Mouse (Mus musculus): ENCODE data around the gene Ppp1r1a. TPM values are rescaled to one million over a fixed set of nuclear protein-coding genes. Genes with fewer than 3 reads are reported as not detected.

The Ppp1r1a gene
- polyA plus RNA-seq, 1 experiment from 2014 or later, result 11.6 TPM

DNA sequence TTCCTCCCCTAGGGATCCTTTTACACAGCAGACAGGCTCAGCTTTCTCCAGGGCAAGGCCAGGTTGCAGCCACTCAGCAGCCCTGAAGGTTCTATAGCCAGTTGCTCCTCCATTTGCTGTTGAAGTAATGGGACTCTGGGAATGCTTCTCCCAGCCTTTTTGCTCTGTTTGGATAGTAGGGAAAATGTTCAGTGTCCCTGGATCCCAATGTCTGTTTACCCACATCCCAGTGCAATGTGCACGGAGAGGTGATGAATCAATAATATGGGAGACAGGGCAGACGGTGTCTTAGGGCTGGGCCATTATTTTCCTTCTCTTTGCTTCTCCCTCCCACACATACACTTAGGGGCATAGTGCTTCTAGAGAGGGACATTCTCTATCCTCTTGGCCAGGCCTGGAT is 1.5 kb upstream of the Ppp1r1a start:
- Histone ChIP-seq H3K4me3 (ENCODE audit: low read depth, low read length) (no peak overlapping the region), H3K27me3 (replicated peaks; ENCODE audit: control insufficient read depth, insufficient read depth, low read length) (peaks cover 21% of the 10 kb centered on the region; the same call in 1 of the 2 replicates), H3K9ac (ENCODE audit: low read length) (no peak overlapping the region), H3K4me2 (ENCODE audit: low read length) (no peak overlapping the region), H3K9me3 (ENCODE audit: control insufficient read depth, low read length) (no peaks in the 10 kb centered on the region), H3K27ac (ENCODE audit: low read depth) (no peak overlapping the region), H3K4me1 (replicated peaks; ENCODE audit: control insufficient read depth, insufficient read depth, low read length) (0 out of 2 replicates have a peak, but pooled peaks cover 2% of the 10 kb centered on the region), H3K36me3 (ENCODE audit: control insufficient read depth, insufficient read depth, low read length) (no peaks in the 10 kb centered on the region)
- 28% methylated on average over 2 of the region's 2 CpGs for WGBS
- DNase-seq (ENCODE audit: low spot score), result no peak
- ATAC-seq (replicated peaks; ENCODE audit: low FRiP score, low TSS enrichment, low read depth), result no peak

GRCm38 (mm10) chr15:103537011-103537821 is 587 bp downstream of the Ppp1r1a start:
- H3K9me3 ChIP-seq (ENCODE audit: control insufficient read depth, low read length), result no peaks in the 10 kb centered on the region
- peak overlapping the region; percentile 51 for H3K9ac ChIP-seq (ENCODE audit: low read length)
- peak overlapping the region; percentile 57 for H3K4me3 ChIP-seq (ENCODE audit: low read depth, low read length)
- H3K4me2 ChIP-seq (ENCODE audit: low read length), result peak overlapping the region; percentile 98
- peaks cover 21% of the 10 kb centered on the region; the same call in 1 of the 2 replicates for H3K27me3 ChIP-seq (replicated peaks; ENCODE audit: control insufficient read depth, insufficient read depth, low read length)
- WGBS, result 5% methylated on average over 28 of the region's 37 CpGs
- no peaks in the 10 kb centered on the region for H3K36me3 ChIP-seq (ENCODE audit: control insufficient read depth, insufficient read depth, low read length)
- ATAC-seq (replicated peaks; ENCODE audit: low FRiP score, low TSS enrichment, low read depth) (peak; percentile 48), DNase-seq (ENCODE audit: low spot score) (no peak)
- no peak overlapping the region for H3K27ac ChIP-seq (ENCODE audit: low read depth)
- H3K4me1 ChIP-seq (replicated peaks; ENCODE audit: control insufficient read depth, insufficient read depth, low read length), result 0 out of 2 replicates have a peak, but pooled peaks cover 2% of the 10 kb centered on the region

DNA sequence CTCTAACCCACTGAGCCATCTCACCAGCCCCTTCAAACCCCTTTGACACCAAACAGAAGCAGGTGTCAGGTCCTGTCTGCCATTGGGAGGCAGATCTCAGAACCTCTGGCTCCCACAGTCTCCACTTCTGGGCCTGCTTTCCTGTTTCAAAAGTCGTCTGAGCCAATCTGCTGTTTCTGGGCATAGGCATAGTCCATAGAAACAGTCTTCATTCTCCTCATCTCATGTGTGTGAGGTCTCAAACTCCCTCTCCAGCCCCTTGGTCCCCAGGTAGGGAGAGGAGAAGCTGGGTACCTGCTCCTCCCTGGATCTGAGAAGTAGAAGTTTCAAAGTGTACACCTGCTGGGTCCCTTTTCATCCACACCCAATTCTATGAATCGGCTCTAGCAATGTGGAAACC is 1.3 kb downstream of the Ppp1r1a start:
- H3K4me2 ChIP-seq (ENCODE audit: low read length), result peak overlapping the region; percentile 98; the same call in 1 of the 2 replicates
- 36% methylated on average over 2 of the region's 2 CpGs for WGBS

DNA sequence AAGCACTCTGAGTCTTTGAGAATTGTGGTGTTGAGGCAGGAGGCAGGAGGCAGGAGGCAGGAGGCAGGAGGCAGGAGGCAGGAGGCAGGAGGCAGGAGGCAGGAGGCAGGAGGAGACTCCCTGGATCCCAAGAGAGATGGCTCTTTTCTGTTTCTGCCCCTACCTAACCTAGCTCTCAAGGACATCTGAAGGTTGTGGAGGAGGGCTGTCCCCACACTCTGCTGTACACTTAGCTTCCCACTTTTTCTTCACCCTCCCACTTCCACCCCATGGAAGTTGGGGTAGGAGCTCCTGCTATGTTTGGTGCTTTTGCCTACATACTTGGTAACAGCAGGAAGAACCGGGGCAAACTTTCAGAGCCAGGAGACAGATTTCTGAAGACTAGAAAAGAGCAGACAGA is 2.0 kb downstream of the Ppp1r1a start:
- DNase-seq (ENCODE audit: low spot score) (no peak), ATAC-seq (replicated peaks; ENCODE audit: low FRiP score, low TSS enrichment, low read depth) (no peak)
- WGBS, result 68% methylated on average over 1 of the region's 1 CpGs
- H3K9ac ChIP-seq (ENCODE audit: low read length), result no peak overlapping the region
- H3K4me3 ChIP-seq (ENCODE audit: low read depth, low read length), result no peak overlapping the region
- H3K4me1 ChIP-seq (replicated peaks; ENCODE audit: control insufficient read depth, insufficient read depth, low read length), result 0 out of 2 replicates have a peak, but pooled peaks cover 2% of the 10 kb centered on the region
- H3K27me3 ChIP-seq (replicated peaks; ENCODE audit: control insufficient read depth, insufficient read depth, low read length), result peaks cover 21% of the 10 kb centered on the region; the same call in 1 of the 2 replicates
- no peak overlapping the region for H3K4me2 ChIP-seq (ENCODE audit: low read length)
- no peaks in the 10 kb centered on the region for H3K36me3 ChIP-seq (ENCODE audit: control insufficient read depth, insufficient read depth, low read length)
- no peaks in the 10 kb centered on the region for H3K9me3 ChIP-seq (ENCODE audit: control insufficient read depth, low read length)
- H3K27ac ChIP-seq (ENCODE audit: low read depth), result no peak overlapping the region

More for the DNA sequence above, 1.3 kb downstream of the Ppp1r1a start:
- Histone ChIP-seq H3K4me3 (ENCODE audit: low read depth, low read length) (no peak overlapping the region; the same call in 1 of the 2 replicates), H3K36me3 (ENCODE audit: control insufficient read depth, insufficient read depth, low read length) (no peaks in the 10 kb centered on the region), H3K9ac (ENCODE audit: low read length) (no peak overlapping the region), H3K27ac (ENCODE audit: low read depth) (no peak overlapping the region), H3K4me1 (replicated peaks; ENCODE audit: control insufficient read depth, insufficient read depth, low read length) (0 out of 2 replicates have a peak, but pooled peaks cover 2% of the 10 kb centered on the region), H3K9me3 (ENCODE audit: control insufficient read depth, low read length) (no peaks in the 10 kb centered on the region), H3K27me3 (replicated peaks; ENCODE audit: control insufficient read depth, insufficient read depth, low read length) (peaks cover 21% of the 10 kb centered on the region; the same call in 1 of the 2 replicates)
- DNase-seq (ENCODE audit: low spot score), result no peak
- ATAC-seq (replicated peaks; ENCODE audit: low FRiP score, low TSS enrichment, low read depth), result no peak

- no peak for ATAC-seq (replicated peaks; ENCODE audit: low FRiP score, low TSS enrichment, low read depth)
- H3K27me3 ChIP-seq (replicated peaks; ENCODE audit: control insufficient read depth, insufficient read depth, low read length), result peaks cover 21% of the 10 kb centered on the region; the same call in 1 of the 2 replicates
- H3K9ac ChIP-seq (ENCODE audit: low read length), result no peak overlapping the region
- DNase-seq (ENCODE audit: low spot score), result no peak
- H3K9me3 ChIP-seq (ENCODE audit: control insufficient read depth, low read length), result no peaks in the 10 kb centered on the region
- no peak overlapping the region for H3K4me2 ChIP-seq (ENCODE audit: low read length)
- 83% methylated on average over 2 of the region's 2 CpGs for WGBS
- H3K36me3 ChIP-seq (ENCODE audit: control insufficient read depth, insufficient read depth, low read length), result no peaks in the 10 kb centered on the region
- H3K4me1 ChIP-seq (replicated peaks; ENCODE audit: control insufficient read depth, insufficient read depth, low read length), result 0 out of 2 replicates have a peak, but pooled peaks cover 2% of the 10 kb centered on the region
- H3K27ac ChIP-seq (ENCODE audit: low read depth), result no peak overlapping the region
- H3K4me3 ChIP-seq (ENCODE audit: low read depth, low read length), result no peak overlapping the region
These were observed 2.8 kb downstream of the Ppp1r1a start for GRCm38 (mm10) chr15:103535030-103535429.

DNA sequence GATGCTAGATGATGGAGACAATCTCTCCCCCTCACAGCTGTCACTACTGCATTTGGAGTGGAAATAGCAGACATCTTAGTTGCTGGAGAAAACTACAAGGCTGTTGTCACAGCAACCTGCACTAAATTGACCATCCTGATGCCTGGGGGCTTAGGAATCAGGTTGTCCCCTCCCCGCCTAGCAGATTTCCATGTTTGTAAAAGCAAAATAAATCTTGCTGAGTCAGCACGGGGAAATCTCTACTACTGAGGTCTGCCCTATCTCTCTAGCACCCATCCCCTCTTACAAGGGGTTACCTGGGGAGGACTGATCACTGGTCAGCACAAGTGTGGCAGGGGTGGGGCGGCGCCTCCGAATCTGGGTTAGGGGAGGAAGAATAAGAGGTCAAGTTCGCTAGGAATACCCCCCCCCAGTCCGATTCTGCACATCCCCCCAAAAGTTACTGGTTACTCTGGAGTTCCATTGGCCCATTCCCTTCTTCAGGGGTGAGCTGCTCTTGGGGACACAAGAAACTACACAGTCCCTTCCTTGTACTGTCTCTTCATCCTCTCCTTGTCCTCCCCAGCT is 3.7 kb downstream of the Ppp1r1a start:
- Histone ChIP-seq H3K36me3 (ENCODE audit: control insufficient read depth, insufficient read depth, low read length) (no peaks in the 10 kb centered on the region), H3K4me1 (replicated peaks; ENCODE audit: control insufficient read depth, insufficient read depth, low read length) (peaks cover 2% of the 10 kb centered on the region; the same call in 1 of the 2 replicates), H3K27me3 (replicated peaks; ENCODE audit: control insufficient read depth, insufficient read depth, low read length) (peaks cover 21% of the 10 kb centered on the region; the same call in 1 of the 2 replicates), H3K27ac (ENCODE audit: low read depth) (no peak overlapping the region), H3K9ac (ENCODE audit: low read length) (no peak overlapping the region), H3K4me3 (ENCODE audit: low read depth, low read length) (no peak overlapping the region), H3K4me2 (ENCODE audit: low read length) (no peak overlapping the region), H3K9me3 (ENCODE audit: control insufficient read depth, low read length) (no peaks in the 10 kb centered on the region)
- DNase-seq (ENCODE audit: low spot score), result no peak
- ATAC-seq (replicated peaks; ENCODE audit: low FRiP score, low TSS enrichment, low read depth), result no peak
- 80% methylated on average over 7 of the region's 7 CpGs for WGBS

GRCm38 (mm10) chr15:103530372-103530771 is 7.4 kb downstream of the Ppp1r1a start:
- Histone ChIP-seq H3K4me2 (ENCODE audit: low read length) (no peak overlapping the region), H3K4me1 (replicated peaks; ENCODE audit: control insufficient read depth, insufficient read depth, low read length) (no peaks in the 10 kb centered on the region; the same call in 1 of the 2 replicates), H3K9me3 (ENCODE audit: control insufficient read depth, low read length) (no peaks in the 10 kb centered on the region), H3K9ac (ENCODE audit: low read length) (no peak overlapping the region), H3K27ac (ENCODE audit: low read depth) (no peak overlapping the region), H3K27me3 (replicated peaks; ENCODE audit: control insufficient read depth, insufficient read depth, low read length) (0 out of 2 replicates have a peak, but pooled peaks cover 2% of the 10 kb centered on the region), H3K4me3 (ENCODE audit: low read depth, low read length) (no peak overlapping the region), H3K36me3 (ENCODE audit: control insufficient read depth, insufficient read depth, low read length) (no peaks in the 10 kb centered on the region)
- WGBS, result 7% methylated on average over 5 of the region's 5 CpGs
- ATAC-seq (replicated peaks; ENCODE audit: low FRiP score, low TSS enrichment, low read depth), result peak; percentile 45; the same call in 1 of the 2 replicates
- DNase-seq (ENCODE audit: low spot score), result peak; percentile 71

GRCm38 (mm10) chr15:103523156-103523555 is 14.6 kb downstream of the Ppp1r1a start:
- ATAC-seq (replicated peaks; ENCODE audit: low FRiP score, low TSS enrichment, low read depth) (no peak), DNase-seq (ENCODE audit: low spot score) (no peak)
- Histone ChIP-seq H3K27ac (ENCODE audit: low read depth) (no peak overlapping the region), H3K27me3 (replicated peaks; ENCODE audit: control insufficient read depth, insufficient read depth, low read length) (no peaks in the 10 kb centered on the region), H3K4me3 (ENCODE audit: low read depth, low read length) (no peak overlapping the region), H3K4me1 (replicated peaks; ENCODE audit: control insufficient read depth, insufficient read depth, low read length) (no peaks in the 10 kb centered on the region), H3K9ac (ENCODE audit: low read length) (no peak overlapping the region), H3K9me3 (ENCODE audit: control insufficient read depth, low read length) (no peaks in the 10 kb centered on the region), H3K36me3 (ENCODE audit: control insufficient read depth, insufficient read depth, low read length) (no peaks in the 10 kb centered on the region), H3K4me2 (ENCODE audit: low read length) (no peak overlapping the region)
- WGBS, result 68% methylated on average over 3 of the region's 3 CpGs

Measured in intestine, embryonic 14.5 days (tissue).